8 mouse cellular contexts compared by ENCODE assay signal in genomic region chr16:8470603-8471481, GRCm38 (mm10). TPM values are rescaled to one million over a fixed set of nuclear protein-coding genes. Genes with fewer than 3 reads are reported as not detected.
DNase-seq lines count a peak whose midpoint lies in the region; ATAC-seq and TF ChIP-seq lines count a peak whose summit lies in the region.

Mettl22 (plus strand) TSS chr16:8470788.

- peak within 1 kb of the TSS; percentile 77 for H3K27ac ChIP-seq in heart, embryonic 12.5 days (ENCODE audit: poor library complexity, severe bottlenecking)
- H3K27ac ChIP-seq in kidney, postnatal 0 days, result peak within 1 kb of the TSS; percentile 85
- peak within 1 kb of the TSS; percentile 68 for H3K27ac ChIP-seq in liver, embryonic 11.5 days (ENCODE audit: low read depth, low read length)
- peak within 1 kb of the TSS; percentile 85 for H3K27ac ChIP-seq in stomach, embryonic 14.5 days (ENCODE audit: low read length)

- no peaks in the 10 kb centered on the region for H3K27me3 ChIP-seq in heart, embryonic 12.5 days (replicated peaks)
- no peaks in the 10 kb centered on the region for H3K27me3 ChIP-seq in kidney, postnatal 0 days (ENCODE audit: insufficient read depth, low read length)
- no peaks in the 10 kb centered on the region for H3K27me3 ChIP-seq in liver, embryonic 11.5 days (replicated peaks; ENCODE audit: control insufficient read depth, insufficient read depth, low read length)
- no peaks in the 10 kb centered on the region for H3K27me3 ChIP-seq in stomach, embryonic 14.5 days (ENCODE audit: control insufficient read depth, insufficient read depth, low read length)

- WGBS in heart, embryonic 12.5 days, result under 1% methylated on average over 48 of the region's 48 CpGs
- WGBS in kidney, postnatal 0 days, result under 1% methylated on average over 48 of the region's 48 CpGs
- under 1% methylated on average over 48 of the region's 48 CpGs for WGBS in liver, embryonic 11.5 days
- WGBS in stomach, embryonic 14.5 days, result under 1% methylated on average over 45 of the region's 48 CpGs

- H3K36me3 ChIP-seq in heart, embryonic 12.5 days, result peaks cover 3% of the 10 kb centered on the region; the same call in 1 of the 2 replicates
- no peaks in the 10 kb centered on the region for H3K36me3 ChIP-seq in kidney, postnatal 0 days (ENCODE audit: insufficient read depth, low read length)
- H3K36me3 ChIP-seq in liver, embryonic 11.5 days (ENCODE audit: control insufficient read depth, insufficient read depth, low read length), result peaks cover 2% of the 10 kb centered on the region; the same call in 1 of the 2 replicates
- H3K36me3 ChIP-seq in stomach, embryonic 14.5 days (ENCODE audit: control insufficient read depth, insufficient read depth, low read length), result no peaks in the 10 kb centered on the region

- peak; percentile 43 for TF ChIP-seq CTCF in kidney, postnatal 0 days (IDR thresholded peaks at IDR 0.05; ENCODE audit: low read depth)

- peak within 1 kb of the TSS; percentile 74 for H3K4me3 ChIP-seq in heart, embryonic 12.5 days
- peak within 1 kb of the TSS; percentile 62 for H3K4me3 ChIP-seq in kidney, postnatal 0 days (replicated peaks; ENCODE audit: low read depth, low read length)
- peak within 1 kb of the TSS; percentile 84 for H3K4me3 ChIP-seq in liver, embryonic 11.5 days (ENCODE audit: low read depth, low read length)
- peak within 1 kb of the TSS; percentile 67 for H3K4me3 ChIP-seq in stomach, embryonic 14.5 days (ENCODE audit: low read depth, low read length)

- H3K4me1 ChIP-seq in heart, embryonic 12.5 days (replicated peaks), result no peaks in the 10 kb centered on the region
- no peaks in the 10 kb centered on the region for H3K4me1 ChIP-seq in kidney, postnatal 0 days (replicated peaks; ENCODE audit: insufficient read depth, low read length)
- 0 out of 2 replicates have a peak, but pooled peaks cover 2% of the 10 kb centered on the region for H3K4me1 ChIP-seq in liver, embryonic 11.5 days (replicated peaks; ENCODE audit: control insufficient read depth, insufficient read depth, low read length)
- peaks cover 6% of the 10 kb centered on the region; the same call in 1 of the 2 replicates for H3K4me1 ChIP-seq in stomach, embryonic 14.5 days (ENCODE audit: control insufficient read depth, insufficient read depth, low read length)

- no peaks in the 10 kb centered on the region for H3K9me3 ChIP-seq in heart, embryonic 12.5 days (replicated peaks)
- H3K9me3 ChIP-seq in kidney, postnatal 0 days (replicated peaks; ENCODE audit: low read length), result no peaks in the 10 kb centered on the region
- H3K9me3 ChIP-seq in liver, embryonic 11.5 days (ENCODE audit: control insufficient read depth, low read length), result no peaks in the 10 kb centered on the region
- no peaks in the 10 kb centered on the region for H3K9me3 ChIP-seq in stomach, embryonic 14.5 days (ENCODE audit: control insufficient read depth, low read depth, low read length)

- peak; percentile 94 for DNase-seq in CD4-positive helper T cell, adult 2 months (ENCODE audit: low read depth, low spot score)
- peak; percentile 65 for DNase-seq in brain, embryonic 18.5 days (ENCODE audit: low read depth, low spot score)
- peak; percentile 93 for DNase-seq in kidney, postnatal 0 days (ENCODE audit: low spot score)
- peak; percentile 82 for DNase-seq in liver, embryonic 11.5 days (ENCODE audit: low spot score)
- peak; percentile 94 for DNase-seq in naive thymus-derived CD4-positive, alpha-beta T cell, adult 2 months (ENCODE audit: low read depth)

- peak; percentile 94 for ATAC-seq in erythroid progenitor cell, adult 5-6 weeks (replicated peaks; ENCODE audit: low FRiP score, poor library complexity, severe bottlenecking)
- ATAC-seq in heart, embryonic 12.5 days (ENCODE audit: insufficient number of reproducible peaks, low FRiP score), result peak; percentile 97
- ATAC-seq in kidney, postnatal 0 days (replicated peaks; ENCODE audit: low FRiP score, low read depth), result peak; percentile 99
- ATAC-seq in liver, embryonic 11.5 days (replicated peaks; ENCODE audit: low FRiP score), result peak; percentile 98
- ATAC-seq in stomach, embryonic 14.5 days (ENCODE audit: insufficient number of reproducible peaks, insufficient read depth, low FRiP score, low read depth), result peak; percentile 97

- H3K9ac ChIP-seq in heart, embryonic 12.5 days, result peak within 1 kb of the TSS; percentile 76
- peak within 1 kb of the TSS; percentile 67 for H3K9ac ChIP-seq in kidney, postnatal 0 days (ENCODE audit: low read depth, low read length)
- H3K9ac ChIP-seq in liver, embryonic 11.5 days (ENCODE audit: low read depth, low read length), result peak within 1 kb of the TSS; percentile 95
- H3K9ac ChIP-seq in stomach, embryonic 14.5 days (replicated peaks; ENCODE audit: low read depth, low read length), result peak within 1 kb of the TSS; percentile 63

- peak within 1 kb of the TSS; percentile 75 for H3K4me2 ChIP-seq in heart, embryonic 12.5 days
- H3K4me2 ChIP-seq in kidney, postnatal 0 days (ENCODE audit: low read length), result peak within 1 kb of the TSS; percentile 72
- H3K4me2 ChIP-seq in liver, embryonic 11.5 days, result peak within 1 kb of the TSS; percentile 69
- H3K4me2 ChIP-seq in stomach, embryonic 14.5 days (replicated peaks; ENCODE audit: low read depth, low read length), result peak within 1 kb of the TSS; percentile 59

RNA-seq across cellular contexts. Expression of gene Mettl22, which starts in this region (rescaled TPM):
- 2.9 and 6.7 TPM in 2 replicates for total RNA-seq in erythroid progenitor cell, adult 5-6 weeks (2015; ENCODE audit: low replicate concordance)
- total RNA-seq in erythroid progenitor cell, adult 5-6 weeks (2017; ENCODE audit: low replicate concordance), result 0.13 TPM in 1 of 2 replicates, not detected in the other
- 35.2 and 35.6 TPM in 2 replicates for polyA plus RNA-seq in heart, embryonic 12.5 days (2016; fragmentation: Nextera tagmentation; extraction: Ambion mirVana)
- polyA plus RNA-seq in kidney, postnatal 0 days (2015; fragmentation: Nextera tagmentation; extraction: Ambion mirVana), result 15.2 and 18.4 TPM in 2 replicates
- polyA plus RNA-seq in liver, embryonic 11.5 days (2014; fragmentation: Nextera tagmentation; extraction: Ambion mirVana), result 21.3 and 22.3 TPM in 2 replicates
- polyA plus RNA-seq in stomach, embryonic 14.5 days (2014; fragmentation: Nextera tagmentation; extraction: Ambion mirVana), result 19.0 and 21.7 TPM in 2 replicates

Comparison
In these comparisons a context has a peak if more than half of its experiments do, and no peak if none do; other contexts are left out.
1. Peak in every context shown above with its lines: DNase-seq, ATAC-seq, H3K4me3 ChIP-seq and H3K27ac ChIP-seq.